22 mouse cellular contexts compared by ENCODE assay signal in genomic region chrX:168904086-168904485, GRCm38 (mm10).
DNase-seq lines count a peak whose midpoint lies in the region; ATAC-seq lines count a peak whose summit lies in the region.
"Had no signal": no experiment of that assay in that cellular context is flagged by ENCODE, and none has a peak within 500 bp of the region (broad histone marks: within the 10 kb centered on the region; RNA-seq: fewer than 3 reads in every experiment).

No protein-coding gene starts in this region.

- no peaks in the 10 kb centered on the region for H3K4me1 ChIP-seq in embryonic facial prominence, embryonic 10.5 days
- H3K4me1 ChIP-seq in lung, embryonic 15.5 days: no peaks in the 10 kb centered on the region; the same call in 1 of the 2 replicates
- H3K4me1 ChIP-seq: embryonic facial prominence, embryonic 12.5 days; forebrain, embryonic 15.5 days; hindbrain, embryonic 13.5 days; limb, embryonic 12.5 days; liver, embryonic 13.5 days; neural tube, embryonic 15.5 days had no signal

- H3K27ac ChIP-seq in embryonic facial prominence, embryonic 10.5 days (replicated peaks): no peak overlapping the region
- H3K27ac ChIP-seq in lung, embryonic 15.5 days: peak overlapping the region; percentile 37; the same call in 1 of the 2 replicates
- H3K27ac ChIP-seq: embryonic facial prominence, embryonic 12.5 days; forebrain, embryonic 15.5 days; hindbrain, embryonic 13.5 days; limb, embryonic 12.5 days; liver, embryonic 13.5 days; neural tube, embryonic 15.5 days had no signal

- 49% methylated on average over 3 of the region's 3 CpGs for WGBS in embryonic facial prominence, embryonic 10.5 days
- 52% methylated on average over 3 of the region's 3 CpGs for WGBS in lung, embryonic 15.5 days

- no peak overlapping the region for H3K9ac ChIP-seq in lung, embryonic 15.5 days
- H3K9ac ChIP-seq: embryonic facial prominence, embryonic 12.5 days; forebrain, embryonic 15.5 days; heart, embryonic 12.5 days; hindbrain, embryonic 13.5 days; limb, embryonic 12.5 days; liver, embryonic 13.5 days; neural tube, embryonic 15.5 days had no signal

- peak; percentile 73 for DNase-seq in NIH3T3 (ENCODE audit: low read depth)
- peak; percentile 9 for DNase-seq in embryonic facial prominence, embryonic 10.5 days (ENCODE audit: low spot score)
- DNase-seq in lung, postnatal 4 days: peak; percentile 40 to 59
- DNase-seq in spleen, adult 18-20 months: no peak
- no peak for DNase-seq in retina, embryonic 14.5 days (ENCODE audit: low spot score)
- DNase-seq in ovary, postnatal 10 days (ENCODE audit: low spot score): no peak
- DNase-seq: adrenal gland, postnatal 14 days; cerebellum, adult 11 months; cerebellum, postnatal 25 days; kidney, adult 9 months; liver, embryonic 13.5 days; midbrain, embryonic 14.5 days; right cerebral cortex, postnatal 25 days; thymus, adult 2 months had no signal

- ATAC-seq in lung, embryonic 15.5 days (ENCODE audit: borderline replicate concordance, extremely low read depth, low FRiP score, low TSS enrichment): peak; percentile 93
- ATAC-seq: forebrain, embryonic 15.5 days; Patski had no signal

- no peaks in the 10 kb centered on the region for H3K9me3 ChIP-seq in embryonic facial prominence, embryonic 10.5 days
- no peaks in the 10 kb centered on the region for H3K9me3 ChIP-seq in lung, embryonic 15.5 days
- H3K9me3 ChIP-seq: embryonic facial prominence, embryonic 12.5 days; forebrain, embryonic 15.5 days; heart, embryonic 12.5 days; hindbrain, embryonic 13.5 days; limb, embryonic 12.5 days; liver, embryonic 13.5 days; neural tube, embryonic 15.5 days had no signal

- H3K4me2 ChIP-seq in lung, embryonic 15.5 days: no peak overlapping the region
- H3K4me2 ChIP-seq: embryonic facial prominence, embryonic 12.5 days; forebrain, embryonic 15.5 days; heart, embryonic 12.5 days; hindbrain, embryonic 13.5 days; limb, embryonic 12.5 days; liver, embryonic 13.5 days; neural tube, embryonic 15.5 days had no signal

- no peak overlapping the region for H3K4me3 ChIP-seq in embryonic facial prominence, embryonic 10.5 days
- no peak overlapping the region for H3K4me3 ChIP-seq in lung, embryonic 15.5 days
- H3K4me3 ChIP-seq: embryonic facial prominence, embryonic 12.5 days; forebrain, embryonic 15.5 days; heart, embryonic 12.5 days; hindbrain, embryonic 13.5 days; limb, embryonic 12.5 days; liver, embryonic 13.5 days; neural tube, embryonic 15.5 days had no signal

- no peaks in the 10 kb centered on the region for H3K36me3 ChIP-seq in embryonic facial prominence, embryonic 10.5 days (replicated peaks)
- H3K36me3 ChIP-seq in lung, embryonic 15.5 days: no peaks in the 10 kb centered on the region
- H3K36me3 ChIP-seq: embryonic facial prominence, embryonic 12.5 days; forebrain, embryonic 15.5 days; heart, embryonic 12.5 days; hindbrain, embryonic 13.5 days; limb, embryonic 12.5 days; liver, embryonic 13.5 days; neural tube, embryonic 15.5 days had no signal

- peaks cover 77% of the 10 kb centered on the region for H3K27me3 ChIP-seq in embryonic facial prominence, embryonic 10.5 days (replicated peaks; ENCODE audit: low read depth, poor library complexity, severe bottlenecking)
- H3K27me3 ChIP-seq in lung, embryonic 15.5 days: no peaks in the 10 kb centered on the region; the same call in 1 of the 2 replicates
- H3K27me3 ChIP-seq: embryonic facial prominence, embryonic 12.5 days; forebrain, embryonic 15.5 days; heart, embryonic 12.5 days; liver, embryonic 13.5 days had no signal

Comparison
In these comparisons a context has a peak if more than half of its experiments do, and no peak if none do; other contexts are left out.
1. DNase-seq: peak in NIH3T3 (single experiment), embryonic facial prominence, embryonic 10.5 days (single experiment) and lung, postnatal 4 days (2 of 2); none in spleen, adult 18-20 months (0 of 2), retina, embryonic 14.5 days (single experiment) and ovary, postnatal 10 days (single experiment).